ENCODE assay signal across 13 mouse cellular contexts in the genomic region with DNA sequence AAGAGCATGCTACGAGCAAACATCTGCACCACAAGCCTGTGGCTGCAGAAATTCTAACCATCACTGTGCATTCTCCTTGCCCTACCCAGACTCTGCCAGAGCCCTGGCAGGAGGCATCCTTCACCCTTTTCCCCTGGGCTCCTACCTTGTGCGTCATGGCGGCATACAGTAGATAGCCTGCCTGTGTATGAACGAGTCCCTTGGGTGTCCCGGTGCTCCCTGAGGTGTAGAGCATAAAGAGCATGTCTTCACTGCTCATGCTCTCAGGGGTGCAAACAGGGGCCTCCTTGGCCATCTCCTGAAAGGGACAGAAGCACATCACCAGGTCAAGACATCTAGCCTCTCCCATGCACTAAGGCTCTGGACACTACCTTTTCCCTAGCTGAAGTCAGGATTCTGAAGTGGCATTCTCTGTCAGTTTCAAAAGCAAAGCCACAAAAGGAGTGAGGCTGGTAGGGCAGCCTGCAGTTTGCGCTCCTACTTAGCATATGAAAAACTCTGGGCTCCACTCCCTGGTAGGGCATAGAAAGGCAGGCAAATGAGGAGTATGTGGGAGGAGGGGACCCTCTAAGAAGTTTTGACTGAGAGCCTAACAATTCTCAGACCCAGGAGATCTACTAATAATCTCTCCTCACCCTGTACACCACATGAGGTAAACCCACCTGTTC. TPM values are rescaled to one million over a fixed set of nuclear protein-coding genes. Genes with fewer than 3 reads are reported as not detected.
DNase-seq lines count a peak whose midpoint lies in the region; ATAC-seq lines count a peak whose summit lies in the region.
"Had no signal": no experiment of that assay in that cellular context is flagged by ENCODE, and none has a peak within 500 bp of the region (broad histone marks: within the 10 kb centered on the region; RNA-seq: fewer than 3 reads in every experiment).

No protein-coding gene starts in this region.

- no peaks in the 10 kb centered on the region for H3K27me3 ChIP-seq in liver, embryonic 12.5 days (replicated peaks)
- no peaks in the 10 kb centered on the region for H3K27me3 ChIP-seq in forebrain, embryonic 14.5 days (replicated peaks; ENCODE audit: control insufficient read depth, insufficient read depth, low read length)
- no peaks in the 10 kb centered on the region for H3K27me3 ChIP-seq in liver, embryonic 15.5 days
- H3K27me3 ChIP-seq: lung, embryonic 15.5 days had no signal

- no peak overlapping the region for H3K4me3 ChIP-seq in liver, embryonic 12.5 days
- no peak overlapping the region for H3K4me3 ChIP-seq in forebrain, embryonic 14.5 days (ENCODE audit: low read depth, low read length)
- H3K4me3 ChIP-seq in liver, embryonic 15.5 days (replicated peaks), result no peak overlapping the region
- H3K4me3 ChIP-seq: heart, adult 2 months; lung, embryonic 15.5 days had no signal

- no peaks in the 10 kb centered on the region for H3K9me3 ChIP-seq in liver, embryonic 12.5 days (replicated peaks)
- no peaks in the 10 kb centered on the region for H3K9me3 ChIP-seq in forebrain, embryonic 14.5 days (replicated peaks; ENCODE audit: control insufficient read depth, low read length)
- H3K9me3 ChIP-seq in liver, embryonic 15.5 days (replicated peaks), result no peaks in the 10 kb centered on the region
- H3K9me3 ChIP-seq: lung, embryonic 15.5 days had no signal

- peak overlapping the region; percentile 55 for H3K27ac ChIP-seq in liver, embryonic 12.5 days
- H3K27ac ChIP-seq in forebrain, embryonic 14.5 days (ENCODE audit: low read depth, low read length), result peak overlapping the region; percentile 68
- 0 out of 2 replicates have a peak overlapping the region, but pooled peaks have one; percentile 24 for H3K27ac ChIP-seq in liver, embryonic 15.5 days (replicated peaks)
- H3K27ac ChIP-seq: heart, adult 2 months; lung, embryonic 15.5 days had no signal

- peak overlapping the region; percentile 8; the same call in 1 of the 2 replicates for H3K4me2 ChIP-seq in liver, embryonic 12.5 days
- H3K4me2 ChIP-seq in forebrain, embryonic 14.5 days (ENCODE audit: low read length), result peak overlapping the region; percentile 14; the same call in 1 of the 2 replicates
- H3K4me2 ChIP-seq in liver, embryonic 15.5 days, result 0 out of 2 replicates have a peak overlapping the region, but pooled peaks have one; percentile 1
- H3K4me2 ChIP-seq: lung, embryonic 15.5 days had no signal

- intact Hi-C loops in heart, postnatal 36 days (cut with DNase I), result no loop called here

- H3K9ac ChIP-seq in liver, embryonic 12.5 days, result peak overlapping the region; percentile 8; the same call in 1 of the 2 replicates
- H3K9ac ChIP-seq in forebrain, embryonic 14.5 days (ENCODE audit: low read length), result peak overlapping the region; percentile 37
- H3K9ac ChIP-seq in liver, embryonic 15.5 days, result no peak overlapping the region
- H3K9ac ChIP-seq: lung, embryonic 15.5 days had no signal

- peaks cover 40% of the 10 kb centered on the region for H3K4me1 ChIP-seq in liver, embryonic 12.5 days
- H3K4me1 ChIP-seq in forebrain, embryonic 14.5 days (ENCODE audit: control insufficient read depth, insufficient read depth, low read length), result peaks cover 20% of the 10 kb centered on the region
- peaks cover 34% of the 10 kb centered on the region for H3K4me1 ChIP-seq in liver, embryonic 15.5 days (replicated peaks)
- H3K4me1 ChIP-seq: lung, embryonic 15.5 days had no signal

- 76% methylated on average over 6 of the region's 6 CpGs for WGBS in liver, embryonic 12.5 days (ENCODE audit: insufficient replicate concordance)
- 29% methylated on average over 6 of the region's 6 CpGs for WGBS in forebrain, embryonic 14.5 days
- WGBS in liver, embryonic 15.5 days (ENCODE audit: insufficient replicate concordance), result 71% methylated on average over 6 of the region's 6 CpGs

- peaks cover 93% of the 10 kb centered on the region for H3K36me3 ChIP-seq in liver, embryonic 12.5 days
- H3K36me3 ChIP-seq in forebrain, embryonic 14.5 days (ENCODE audit: control insufficient read depth, insufficient read depth, low read length), result peaks cover 39% of the 10 kb centered on the region
- peaks cover 91% of the 10 kb centered on the region for H3K36me3 ChIP-seq in liver, embryonic 15.5 days (replicated peaks)
- H3K36me3 ChIP-seq: lung, embryonic 15.5 days had no signal

- DNase-seq in liver, result no peak
- peak; percentile 58 for DNase-seq in forebrain, embryonic 14.5 days (ENCODE audit: low spot score)
- DNase-seq in thymus, postnatal 25 days, result no peak
- no peak for DNase-seq in heart, postnatal 36 days
- no peak for DNase-seq in cerebellum, adult 8-10 months
- DNase-seq: heart, adult 2 months; thymus, adult 18-20 months had no signal

- no peak for ATAC-seq in liver, embryonic 12.5 days
- peak; percentile 81 for ATAC-seq in forebrain, embryonic 14.5 days
- ATAC-seq in liver, embryonic 15.5 days (ENCODE audit: insufficient read depth), result no peak
- ATAC-seq in CD4-positive, CD25-positive, alpha-beta regulatory T cell, adult 4 months, result no peak

RNA-seq across cellular contexts. Expression of a gene that starts 29.5 kb away (rescaled TPM):
- polyA plus RNA-seq in liver, embryonic 12.5 days (2016; fragmentation: Nextera tagmentation; extraction: Ambion mirVana), result 28.2 and 28.6 TPM in 2 replicates
- 42.8 and 45.9 TPM in 2 replicates for polyA plus RNA-seq in forebrain, embryonic 14.5 days (2014; fragmentation: Nextera tagmentation; extraction: Ambion mirVana)
- polyA plus RNA-seq in liver, embryonic 15.5 days (2015; fragmentation: Nextera tagmentation; extraction: Ambion mirVana), result 27.8 and 28.0 TPM in 2 replicates
- polyA plus RNA-seq in CD4-positive, CD25-positive, alpha-beta regulatory T cell, adult 4 months (2017; shearing (Covaris generic)), result 10 to 100 TPM; 13.0 to 16.6 TPM
- total RNA-seq in heart, postnatal 36 days (2021), result 10 to 100 TPM; 48.8 to 54.6 TPM

RNA-seq across cellular contexts. Expression of a gene that starts 30.5 kb away (rescaled TPM):
- polyA plus RNA-seq in liver, embryonic 12.5 days (2016; fragmentation: Nextera tagmentation; extraction: Ambion mirVana), result 47.4 and 53.8 TPM in 2 replicates
- polyA plus RNA-seq in forebrain, embryonic 14.5 days (2014; fragmentation: Nextera tagmentation; extraction: Ambion mirVana), result 18.4 and 18.8 TPM in 2 replicates
- polyA plus RNA-seq in liver, embryonic 15.5 days (2015; fragmentation: Nextera tagmentation; extraction: Ambion mirVana), result 45.3 and 50.8 TPM in 2 replicates
- polyA plus RNA-seq in CD4-positive, CD25-positive, alpha-beta regulatory T cell, adult 4 months (2017; shearing (Covaris generic)), result 10 to 100 TPM; 13.8 to 21.7 TPM
- 100 to 1,000 TPM; 257 to 310 TPM for total RNA-seq in heart, postnatal 36 days (2021)

RNA-seq across cellular contexts. Expression of a gene that starts 51.3 kb away (rescaled TPM):
- not detected in 2 replicates for polyA plus RNA-seq in liver, embryonic 12.5 days (2016; fragmentation: Nextera tagmentation; extraction: Ambion mirVana)
- polyA plus RNA-seq in forebrain, embryonic 14.5 days (2014; fragmentation: Nextera tagmentation; extraction: Ambion mirVana), result 0.04 TPM in 1 of 2 replicates, not detected in the other
- not detected in 2 replicates for polyA plus RNA-seq in liver, embryonic 15.5 days (2015; fragmentation: Nextera tagmentation; extraction: Ambion mirVana)
- not detected for polyA plus RNA-seq in CD4-positive, CD25-positive, alpha-beta regulatory T cell, adult 4 months (2017; shearing (Covaris generic))
- not detected for total RNA-seq in heart, postnatal 36 days (2021)
- polyA plus RNA-seq: heart, adult 2 months; large intestine, adult 2 months; lung, embryonic 15.5 days; spleen, adult 2 months had no signal
